Mouse (Mus musculus): ENCODE results near the gene Tspan1. TPM values are rescaled to one million over a fixed set of nuclear protein-coding genes. Genes with fewer than 3 reads are reported as not detected.

The Tspan1 gene
- total and polyA plus RNA-seq, 3 experiments = 0.03 to 0.08 TPM; not detected in 1

- H3K36me3 ChIP-seq (ENCODE audit: control insufficient read depth in 1 of 2, insufficient read depth in 2 of 2, low read length in 2 of 2) = peaks cover 0 to 13% of the 10 kb centered on the region in 2 experiments; a peak in 2 of 4 replicates
- H3K27ac ChIP-seq (ENCODE audit: control insufficient read depth, low read depth, low read length) = no peak overlapping the region
- H3K9me3 ChIP-seq (replicated peaks; ENCODE audit: insufficient read depth, low read length) = no peaks in the 10 kb centered on the region
- peak; percentile 30 for DNase-seq (ENCODE audit: low read depth, low spot score)
- TF ChIP-seq SIN3A (IDR thresholded peaks at IDR 0.05; ENCODE audit: low read length) (no peak), EP300 (IDR thresholded peaks at IDR 0.05; ENCODE audit: low read depth in 1 of 2, low read length in 2 of 2) (no peak), GABPA (IDR thresholded peaks at IDR 0.05; ENCODE audit: low read depth, low read length) (no peak), E2F4 (IDR thresholded peaks at IDR 0.05; ENCODE audit: borderline replicate concordance, low read depth, low read length) (no peak), ZC3H11A (IDR thresholded peaks at IDR 0.05; ENCODE audit: low read depth, low read length) (no peak), POLR2AphosphoS2 (IDR thresholded peaks at IDR 0.05; ENCODE audit: low read length) (no peak), NRF1 (IDR thresholded peaks at IDR 0.05; ENCODE audit: insufficient read depth, low read depth, low read length, poor library complexity, severe bottlenecking) (no peak)
- no peak overlapping the region for H3K4me3 ChIP-seq (ENCODE audit: control insufficient read depth in 1 of 2, insufficient read depth in 1 of 2, low read depth in 2 of 2, low read length in 2 of 2)
- H3K79me2 ChIP-seq (ENCODE audit: control insufficient read depth, insufficient read depth, low read length, poor library complexity) = peaks cover 4% of the 10 kb centered on the region; the same call in 1 of the 2 replicates
- H3K9ac ChIP-seq (ENCODE audit: control insufficient read depth, low read depth, low read length, poor library complexity, severe bottlenecking) = no peak overlapping the region
- no peaks in the 10 kb centered on the region for H3K27me3 ChIP-seq (ENCODE audit: control insufficient read depth in 1 of 2, insufficient read depth in 2 of 2, low read length in 2 of 2)
- peaks cover 7 to 8% of the 10 kb centered on the region in 2 experiments; a peak in 3 of 4 replicates for H3K4me1 ChIP-seq (ENCODE audit: control insufficient read depth in 1 of 2, insufficient read depth in 2 of 2, low read length in 2 of 2)
Observed at GRCm38 (mm10) chr4:116217046-116217445, 49.6 kb upstream of the Tspan1 start.

- H3K27me3 ChIP-seq (ENCODE audit: control insufficient read depth in 1 of 2, insufficient read depth in 2 of 2, low read length in 2 of 2) = no peaks in the 10 kb centered on the region
- peaks cover 4% of the 10 kb centered on the region; the same call in 1 of the 2 replicates for H3K79me2 ChIP-seq (ENCODE audit: control insufficient read depth, insufficient read depth, low read length, poor library complexity)
- H3K4me1 ChIP-seq (ENCODE audit: control insufficient read depth in 1 of 2, insufficient read depth in 2 of 2, low read length in 2 of 2) = peaks cover 7 to 8% of the 10 kb centered on the region in 2 experiments
- H3K9me3 ChIP-seq (replicated peaks; ENCODE audit: insufficient read depth, low read length) = no peaks in the 10 kb centered on the region
- TF ChIP-seq ZNF384 (IDR thresholded peaks at IDR 0.05; ENCODE audit: low read depth, low read length) = peak; percentile 85
- peak; percentile 14; the same call in 1 of the 2 replicates for TF ChIP-seq SMC3 (IDR thresholded peaks at IDR 0.05; ENCODE audit: low read depth, low read length)
- peak in 1 of 3 experiments; percentile 26; a peak in 1 of 6 replicates for TF ChIP-seq CTCF (IDR thresholded peaks at IDR 0.05 in 2 of 3, conservative IDR thresholded peaks at IDR 0.05 in 1 of 3; ENCODE audit: control insufficient read depth in 1 of 3, insufficient read depth in 1 of 3, low read depth in 2 of 3, low read length in 3 of 3, poor library complexity in 1 of 3, severe bottlenecking in 1 of 3)
- no peak for TF ChIP-seq TCF12 (IDR thresholded peaks at IDR 0.05; ENCODE audit: low read depth, low read length)
- DNase-seq (ENCODE audit: low read depth, low spot score) = no peak
- no peak overlapping the region for H3K9ac ChIP-seq (ENCODE audit: control insufficient read depth, low read depth, low read length, poor library complexity, severe bottlenecking)
- peaks cover 0 to 16% of the 10 kb centered on the region in 2 experiments; a peak in 2 of 4 replicates for H3K36me3 ChIP-seq (ENCODE audit: control insufficient read depth in 1 of 2, insufficient read depth in 2 of 2, low read length in 2 of 2)
- H3K27ac ChIP-seq (ENCODE audit: control insufficient read depth, low read depth, low read length) = no peak overlapping the region
- no peak overlapping the region for H3K4me3 ChIP-seq (ENCODE audit: control insufficient read depth in 1 of 2, insufficient read depth in 1 of 2, low read depth in 2 of 2, low read length in 2 of 2)
Observed at GRCm38 (mm10) chr4:116215895-116216605, 48.6 kb upstream of the Tspan1 start.

GRCm38 (mm10) chr4:116208891-116209290 is 41.5 kb upstream of the Tspan1 start:
- H3K27ac ChIP-seq (ENCODE audit: control insufficient read depth, low read depth, low read length) = no peak overlapping the region
- DNase-seq (ENCODE audit: low read depth, low spot score) = no peak
- no peaks in the 10 kb centered on the region for H3K27me3 ChIP-seq (ENCODE audit: control insufficient read depth in 1 of 2, insufficient read depth in 2 of 2, low read length in 2 of 2)
- H3K4me3 ChIP-seq (ENCODE audit: control insufficient read depth in 1 of 2, insufficient read depth in 1 of 2, low read depth in 2 of 2, low read length in 2 of 2) = no peak overlapping the region
- TF ChIP-seq EP300 (IDR thresholded peaks at IDR 0.05; ENCODE audit: low read depth in 1 of 2, low read length in 2 of 2) = no peak
- TF ChIP-seq TAL1 (IDR thresholded peaks at IDR 0.05; ENCODE audit: low read length) = no peak
- no peak for TF ChIP-seq ZNF384 (IDR thresholded peaks at IDR 0.05; ENCODE audit: low read depth, low read length)
- TF ChIP-seq JUND (IDR thresholded peaks at IDR 0.05; ENCODE audit: low read depth, low read length) = no peak
- TF ChIP-seq TBP (IDR thresholded peaks at IDR 0.05; ENCODE audit: low read depth, low read length) = no peak
- TF ChIP-seq TCF12 (IDR thresholded peaks at IDR 0.05; ENCODE audit: low read depth, low read length) = no peak
- no peak for TF ChIP-seq E2F4 (IDR thresholded peaks at IDR 0.05; ENCODE audit: borderline replicate concordance, low read depth, low read length)
- no peak for TF ChIP-seq NELFE (IDR thresholded peaks at IDR 0.05; ENCODE audit: low read depth, low read length)
- TF ChIP-seq CHD1 (IDR thresholded peaks at IDR 0.05; ENCODE audit: low read depth, low read length) = no peak
- no peak for TF ChIP-seq UBTF (IDR thresholded peaks at IDR 0.05; ENCODE audit: borderline replicate concordance, insufficient read depth, low read depth, low read length)
- no peak for TF ChIP-seq HCFC1 (IDR thresholded peaks at IDR 0.05; ENCODE audit: low read depth, low read length)
- no peak for TF ChIP-seq MAX (IDR thresholded peaks at IDR 0.05; ENCODE audit: low read length)
- TF ChIP-seq POLR2AphosphoS5 (IDR thresholded peaks at IDR 0.05; ENCODE audit: borderline replicate concordance, low read depth, low read length) = no peak
- H3K79me2 ChIP-seq (ENCODE audit: control insufficient read depth, insufficient read depth, low read length, poor library complexity) = no peaks in the 10 kb centered on the region
- H3K4me1 ChIP-seq (ENCODE audit: control insufficient read depth in 1 of 2, insufficient read depth in 2 of 2, low read length in 2 of 2) = peaks cover 0 to 3% of the 10 kb centered on the region in 2 experiments; a peak in 2 of 4 replicates
- no peak overlapping the region for H3K9ac ChIP-seq (ENCODE audit: control insufficient read depth, low read depth, low read length, poor library complexity, severe bottlenecking)
- H3K36me3 ChIP-seq (ENCODE audit: control insufficient read depth in 1 of 2, insufficient read depth in 2 of 2, low read length in 2 of 2) = peaks cover 0 to 11% of the 10 kb centered on the region in 2 experiments; a peak in 2 of 4 replicates
- H3K9me3 ChIP-seq (replicated peaks; ENCODE audit: insufficient read depth, low read length) = no peaks in the 10 kb centered on the region

Data from MEL (cell line).